Mouse (Mus musculus) forebrain, embryonic 13.5 days (tissue): ENCODE results near the gene Rps6kb1. TPM values are rescaled to one million over a fixed set of nuclear protein-coding genes. Genes with fewer than 3 reads are reported as not detected.

Source experiments
- ATAC-seq: fragments of 200-750 bp; cut with Nextera tagmentation; 2 replicates; pipeline ENCODE4 v1.8.0; 2017
- H3K27ac ChIP-seq: fragments of 300-500 bp; sonication (generic); 2 replicates; pipeline ENCODE4 v1.5.1; 2015; ENCODE audit warnings: inconsistent platforms, mild to moderate bottlenecking, moderate library complexity
- H3K27me3 ChIP-seq: fragments of 300-500 bp; sonication (generic); 2 replicates; pipeline ENCODE4 v1.6.1; 2015; ENCODE audit warnings: mild to moderate bottlenecking, inconsistent platforms
- H3K36me3 ChIP-seq: fragments of 300-500 bp; sonication (generic); 2 replicates; pipeline ENCODE4 v1.6.1; 2015; ENCODE audit warnings: mild to moderate bottlenecking, inconsistent platforms; ENCODE audit not compliant: poor library complexity, severe bottlenecking
- H3K4me1 ChIP-seq: fragments of 300-500 bp; sonication (generic); 2 replicates; pipeline ENCODE4 v1.6.1; 2015; ENCODE audit warnings: inconsistent platforms
- H3K4me2 ChIP-seq: fragments of 300-500 bp; sonication (generic); 2 replicates; pipeline ENCODE4 v1.6.1; 2015; ENCODE audit warnings: inconsistent platforms, mild to moderate bottlenecking, moderate library complexity
- H3K4me3 ChIP-seq: fragments of 300-500 bp; sonication (generic); 2 replicates; pipeline ENCODE4 v1.5.1; 2015; ENCODE audit warnings: mild to moderate bottlenecking, inconsistent platforms
- H3K9ac ChIP-seq: fragments of 300-500 bp; sonication (generic); 2 replicates; pipeline ENCODE4 v1.6.1; 2015; ENCODE audit warnings: mild to moderate bottlenecking, inconsistent platforms
- H3K9me3 ChIP-seq: fragments of 300-500 bp; sonication (generic); replicated peaks from 2 replicates; pipeline ENCODE4 v1.6.1; 2016; ENCODE audit warnings: inconsistent platforms
- WGBS: fragments of 180-500 bp; shearing (Covaris S2); methylation state at CpG from one replicate; pipeline ENCODE4 v1.1.7; 2015; 5-methylcytosine and 5-hydroxymethylcytosine counted together
- polyA plus RNA-seq: library from polyadenylated mRNA; unstranded; fragments of >200 nt; fragmentation: Nextera tagmentation; extraction: Ambion mirVana; gene quantifications from 2 replicates; pipeline ENCODE4 v1.2.1, GENCODE M21; 2015

The Rps6kb1 gene
- polyA plus RNA-seq = 62.6 and 63.9 TPM in 2 replicates

- peaks cover 27% of the 10 kb centered on the region for H3K4me1 ChIP-seq
- no peaks in the 10 kb centered on the region for H3K27me3 ChIP-seq
- peak within 1 kb of the TSS; percentile 78 for H3K27ac ChIP-seq
- peak; percentile 99 for ATAC-seq
- H3K4me2 ChIP-seq = peak within 1 kb of the TSS; percentile 90
- H3K9me3 ChIP-seq = no peaks in the 10 kb centered on the region
- H3K4me3 ChIP-seq = peak within 1 kb of the TSS; percentile 97
- under 1% methylated on average over 43 of the region's 43 CpGs for WGBS
- H3K9ac ChIP-seq = peak within 1 kb of the TSS; percentile 97
- H3K36me3 ChIP-seq = peaks cover 10% of the 10 kb centered on the region
Measured at GRCm38 (mm10) chr11:86544639-86545299, at the start of gene Rps6kb1, which contains the start of gene Tubd1. TSS of gene Rps6kb1 (minus strand) at chr11:86544805. TSS of gene Tubd1 (plus strand) at chr11:86544991.

DNA sequence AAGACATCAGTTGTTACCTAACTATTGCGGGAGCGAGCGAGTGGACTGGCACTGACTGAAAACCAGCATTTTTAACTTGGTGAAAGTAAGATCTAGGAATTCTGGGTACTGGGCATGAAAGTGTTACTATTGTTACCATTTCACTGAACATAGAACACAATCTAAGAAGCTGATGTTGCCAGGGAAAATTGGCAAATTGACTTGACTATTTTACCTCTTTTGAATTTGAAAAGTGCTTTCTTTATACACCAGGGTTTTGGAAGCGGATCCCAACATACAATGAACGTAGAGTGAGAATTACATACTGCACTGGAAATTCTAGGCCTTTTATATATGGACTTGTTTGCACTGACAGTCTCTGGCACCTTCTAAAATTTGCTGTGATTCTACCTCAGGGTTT lies 48.8 kb upstream of the Rps6kb1 start:
- no peak for ATAC-seq
- 82% methylated on average over 5 of the region's 5 CpGs for WGBS
- Histone ChIP-seq H3K36me3 (no peaks in the 10 kb centered on the region), H3K4me3 (no peak overlapping the region), H3K27ac (no peak overlapping the region), H3K9me3 (no peaks in the 10 kb centered on the region), H3K4me2 (no peak overlapping the region), H3K27me3 (no peaks in the 10 kb centered on the region), H3K4me1 (peaks cover 5% of the 10 kb centered on the region; the same call in 1 of the 2 replicates), H3K9ac (no peak overlapping the region)

- no peak overlapping the region for H3K27ac ChIP-seq
- no peak overlapping the region for H3K4me3 ChIP-seq
- H3K27me3 ChIP-seq = no peaks in the 10 kb centered on the region
- H3K4me2 ChIP-seq = no peak overlapping the region
- no peak overlapping the region for H3K9ac ChIP-seq
- ATAC-seq = no peak
- no peaks in the 10 kb centered on the region for H3K36me3 ChIP-seq
- 42% methylated on average over 3 of the region's 3 CpGs for WGBS
- H3K4me1 ChIP-seq = peaks cover 5% of the 10 kb centered on the region; the same call in 1 of the 2 replicates
- H3K9me3 ChIP-seq = no peaks in the 10 kb centered on the region
Measured at GRCm38 (mm10) chr11:86592993-86593392, 48.4 kb upstream of the Rps6kb1 start.

- ATAC-seq = no peak
- H3K4me1 ChIP-seq = peaks cover 5% of the 10 kb centered on the region; the same call in 1 of the 2 replicates
- H3K27ac ChIP-seq = no peak overlapping the region
- H3K27me3 ChIP-seq = no peaks in the 10 kb centered on the region
- no peaks in the 10 kb centered on the region for H3K36me3 ChIP-seq
- H3K4me3 ChIP-seq = no peak overlapping the region
- no peak overlapping the region for H3K9ac ChIP-seq
- 93% methylated on average over 2 of the region's 2 CpGs for WGBS
- no peaks in the 10 kb centered on the region for H3K9me3 ChIP-seq
- H3K4me2 ChIP-seq = no peak overlapping the region
Measured at GRCm38 (mm10) chr11:86591931-86592616, 47.5 kb upstream of the Rps6kb1 start.

GRCm38 (mm10) chr11:86591301-86591845 lies 46.8 kb upstream of the Rps6kb1 start:
- 86% methylated on average over 4 of the region's 4 CpGs for WGBS
- Histone ChIP-seq H3K27ac (no peak overlapping the region), H3K4me3 (no peak overlapping the region), H3K27me3 (no peaks in the 10 kb centered on the region), H3K4me1 (peaks cover 5% of the 10 kb centered on the region; the same call in 1 of the 2 replicates), H3K36me3 (no peaks in the 10 kb centered on the region), H3K9ac (no peak overlapping the region), H3K4me2 (no peak overlapping the region), H3K9me3 (no peaks in the 10 kb centered on the region)
- no peak for ATAC-seq

DNA sequence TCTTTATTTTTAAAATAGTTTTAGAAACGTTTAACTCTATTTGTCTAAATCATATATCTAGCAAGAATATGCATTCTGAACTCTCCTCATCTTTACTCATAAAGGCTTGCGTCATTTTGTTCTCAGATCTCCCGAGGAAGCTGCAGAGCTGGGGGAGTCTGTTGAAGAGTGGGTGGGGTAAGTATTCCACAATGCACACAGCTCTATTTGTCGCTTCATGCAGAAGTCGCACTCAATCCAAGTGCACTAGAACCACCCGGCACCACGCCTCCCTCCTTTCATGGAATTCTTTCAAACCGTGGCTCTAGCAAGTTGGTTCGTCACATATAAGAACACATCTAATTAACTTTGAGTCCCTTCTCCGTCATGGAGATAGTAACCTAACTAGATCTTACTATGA lies 46.0 kb upstream of the Rps6kb1 start:
- Histone ChIP-seq H3K9ac (no peak overlapping the region), H3K36me3 (no peaks in the 10 kb centered on the region), H3K9me3 (no peaks in the 10 kb centered on the region), H3K27me3 (no peaks in the 10 kb centered on the region), H3K4me1 (peaks cover 5% of the 10 kb centered on the region; the same call in 1 of the 2 replicates), H3K4me2 (no peak overlapping the region), H3K4me3 (no peak overlapping the region), H3K27ac (no peak overlapping the region)
- WGBS = 90% methylated on average over 10 of the region's 10 CpGs
- ATAC-seq = no peak

GRCm38 (mm10) chr11:86590066-86590465 lies 45.5 kb upstream of the Rps6kb1 start:
- Histone ChIP-seq H3K27me3 (no peaks in the 10 kb centered on the region), H3K9ac (no peak overlapping the region), H3K4me2 (no peak overlapping the region), H3K4me3 (no peak overlapping the region), H3K27ac (no peak overlapping the region), H3K9me3 (no peaks in the 10 kb centered on the region), H3K4me1 (peaks cover 5% of the 10 kb centered on the region; the same call in 1 of the 2 replicates), H3K36me3 (0 out of 2 replicates have a peak, but pooled peaks cover under 1% of the 10 kb centered on the region)
- no peak for ATAC-seq
- 87% methylated on average over 4 of the region's 4 CpGs for WGBS

DNA sequence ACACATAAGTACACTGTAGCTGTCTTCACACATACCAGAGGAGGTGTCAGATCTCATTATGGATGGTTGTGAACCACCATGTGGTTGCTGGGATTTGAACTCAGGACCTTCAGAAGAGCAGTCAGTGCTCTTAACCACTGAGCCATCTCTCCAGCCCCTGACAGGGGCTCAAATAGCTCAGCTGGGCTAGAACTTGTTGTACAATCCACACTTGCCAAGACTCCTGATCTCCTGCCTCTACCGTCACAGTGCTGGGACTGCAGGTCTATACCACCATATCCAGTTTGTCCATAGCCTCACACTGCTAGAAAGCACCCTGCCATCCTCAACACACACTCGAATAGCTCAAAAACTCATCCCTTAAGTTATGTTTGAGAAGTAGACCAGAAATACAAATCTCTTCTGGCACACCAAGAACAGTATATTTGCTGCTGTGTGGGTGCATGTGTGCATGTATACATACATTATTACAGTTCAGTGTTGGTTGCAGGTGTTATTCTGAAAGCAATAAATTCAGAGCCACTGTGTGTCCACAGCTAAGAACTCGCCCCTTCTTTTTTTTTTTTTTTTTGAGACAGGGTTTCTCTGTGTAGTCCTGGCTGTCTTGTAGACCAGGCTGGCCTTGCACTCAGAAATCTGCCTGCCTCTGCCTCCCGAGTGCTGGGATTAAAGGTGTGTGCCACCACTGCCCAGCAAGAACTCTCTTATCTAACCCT lies 44.1 kb upstream of the Rps6kb1 start:
- Histone ChIP-seq H3K27ac (no peak overlapping the region), H3K9ac (no peak overlapping the region), H3K4me2 (no peak overlapping the region), H3K27me3 (no peaks in the 10 kb centered on the region), H3K4me3 (no peak overlapping the region), H3K9me3 (no peaks in the 10 kb centered on the region), H3K4me1 (peaks cover 5% of the 10 kb centered on the region; the same call in 1 of the 2 replicates), H3K36me3 (0 out of 2 replicates have a peak, but pooled peaks cover 5% of the 10 kb centered on the region)
- no peak for ATAC-seq
- WGBS = 91% methylated on average over 4 of the region's 4 CpGs

GRCm38 (mm10) chr11:86587830-86588229 lies 43.2 kb upstream of the Rps6kb1 start:
- ATAC-seq = no peak

GRCm38 (mm10) chr11:86586868-86587792 lies 42.5 kb upstream of the Rps6kb1 start:
- 18% methylated on average over 15 of the region's 15 CpGs for WGBS
- no peak for ATAC-seq
- H3K27me3 ChIP-seq = no peaks in the 10 kb centered on the region
- no peak overlapping the region for H3K27ac ChIP-seq
- no peaks in the 10 kb centered on the region for H3K4me1 ChIP-seq
- H3K36me3 ChIP-seq = 0 out of 2 replicates have a peak, but pooled peaks cover 5% of the 10 kb centered on the region
- no peak overlapping the region for H3K9ac ChIP-seq
- H3K4me2 ChIP-seq = no peak overlapping the region
- H3K4me3 ChIP-seq = no peak overlapping the region
- no peaks in the 10 kb centered on the region for H3K9me3 ChIP-seq

More at GRCm38 (mm10) chr11:86587830-86588229, 43.2 kb upstream of the Rps6kb1 start:
- H3K9ac ChIP-seq = no peak overlapping the region
- no peaks in the 10 kb centered on the region for H3K9me3 ChIP-seq
- no peak overlapping the region for H3K4me2 ChIP-seq
- H3K4me1 ChIP-seq = 0 out of 2 replicates have a peak, but pooled peaks cover under 1% of the 10 kb centered on the region
- H3K27ac ChIP-seq = no peak overlapping the region
- H3K36me3 ChIP-seq = 0 out of 2 replicates have a peak, but pooled peaks cover 5% of the 10 kb centered on the region
- 46% methylated on average over 7 of the region's 7 CpGs for WGBS
- no peak overlapping the region for H3K4me3 ChIP-seq
- no peaks in the 10 kb centered on the region for H3K27me3 ChIP-seq
